Mouse (Mus musculus) gastrocnemius, adult 8-10 months (tissue): ENCODE results near the gene Adap2. TPM values are rescaled to one million over a fixed set of nuclear protein-coding genes. Genes with fewer than 3 reads are reported as not detected.
"Not testable (repeated sequence)": the region's sequence is repeated elsewhere in the genome, so short reads cannot be mapped to it uniquely, and the experiment has no call there.

Experiments
- DNase-seq, 2 experiments: peaks; one replicate each; pipeline ENCODE4 v3.0.0; 2022; ENCODE audit warnings: low spot score in 2 of 2
- total RNA-seq, 4 experiments: library from RNA; stranded (reverse); gene quantifications; 2 replicates each; pipeline ENCODE4 v1.2.4; 2022

The Adap2 gene
- total RNA-seq, 4 experiments from 2014 or later, result 1.2 to 3.9 (median 2.6) TPM

DNA sequence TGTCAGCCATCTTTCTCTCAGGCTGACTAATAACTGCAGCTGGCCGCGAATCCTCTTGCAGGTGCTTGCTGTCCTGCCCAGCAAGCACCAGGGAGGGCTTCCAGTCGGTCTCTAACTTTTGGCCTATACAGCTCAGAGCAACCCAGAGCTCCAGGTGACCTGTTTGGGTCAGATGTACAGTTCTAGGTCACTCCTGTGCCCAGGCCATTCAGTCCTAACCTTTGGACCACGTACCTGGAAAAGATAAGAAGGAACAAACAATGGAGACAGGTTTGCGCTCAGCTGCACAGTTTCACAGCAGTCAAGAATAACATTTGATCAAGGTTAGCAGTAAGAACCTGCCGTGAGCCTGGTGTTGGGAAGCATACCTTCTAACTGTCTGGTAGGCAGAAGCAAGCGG, 5.1 kb downstream of the Adap2 start:
- no peak for DNase-seq

- no peak for DNase-seq
These were observed 7.1 kb downstream of the Adap2 start for GRCm38 (mm10) chr11:80161041-80161440.

GRCm38 (mm10) chr11:80163362-80164116, 9.6 kb downstream of the Adap2 start:
- DNase-seq, result no peak

GRCm38 (mm10) chr11:80164224-80164623, 10.3 kb downstream of the Adap2 start:
- DNase-seq, result no peak

DNA sequence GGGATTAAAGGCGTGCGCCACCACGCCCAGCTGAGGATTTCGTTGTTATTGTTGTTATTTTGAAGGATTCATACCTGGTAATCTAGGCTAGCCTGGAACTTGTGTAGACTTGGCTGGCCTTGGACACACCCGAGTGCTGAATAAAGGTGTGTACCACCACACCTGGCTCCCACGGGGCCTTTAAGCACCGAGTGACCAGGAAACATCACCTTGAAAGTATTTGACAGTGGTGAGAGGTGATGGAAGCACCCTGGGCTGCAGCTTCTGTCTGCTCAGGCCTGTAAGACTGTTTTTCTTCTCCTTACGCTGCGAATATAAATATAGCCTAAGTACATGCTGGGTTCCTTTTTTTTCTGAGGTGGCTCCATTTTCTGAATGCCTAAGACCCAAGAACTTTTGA, 14.2 kb downstream of the Adap2 start:
- no peak for DNase-seq

DNA sequence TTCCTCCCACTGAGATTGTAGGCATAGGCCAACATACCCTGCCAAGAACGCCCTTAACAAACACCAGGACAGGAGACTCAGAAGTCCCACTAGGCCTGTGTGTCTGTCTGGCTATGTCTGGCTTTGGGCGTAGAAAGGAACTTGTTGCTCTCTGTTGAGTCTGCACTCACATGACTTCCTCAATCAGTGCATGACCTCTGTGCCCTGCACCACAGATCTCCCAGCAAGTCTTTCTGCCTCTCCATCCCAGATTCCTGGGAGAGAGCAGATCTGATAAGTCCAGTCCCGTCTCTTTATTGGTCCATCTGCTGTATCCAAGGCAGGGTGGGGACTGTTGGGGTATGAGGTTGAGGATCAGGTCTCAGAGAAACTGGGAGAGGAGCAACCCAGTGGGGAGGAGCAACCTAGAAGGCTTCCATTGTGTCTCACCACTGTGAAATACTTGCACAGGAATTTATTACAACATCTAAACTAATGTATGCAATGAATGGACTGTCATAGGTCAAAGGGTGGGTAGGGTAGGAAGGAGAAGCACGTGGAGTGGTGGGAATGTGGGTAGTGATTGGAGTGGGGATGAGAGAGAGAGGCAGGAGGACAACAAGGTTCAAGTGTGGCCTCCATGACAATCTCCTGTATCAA, 14.8 kb downstream of the Adap2 start:
- no peak for DNase-seq

DNA sequence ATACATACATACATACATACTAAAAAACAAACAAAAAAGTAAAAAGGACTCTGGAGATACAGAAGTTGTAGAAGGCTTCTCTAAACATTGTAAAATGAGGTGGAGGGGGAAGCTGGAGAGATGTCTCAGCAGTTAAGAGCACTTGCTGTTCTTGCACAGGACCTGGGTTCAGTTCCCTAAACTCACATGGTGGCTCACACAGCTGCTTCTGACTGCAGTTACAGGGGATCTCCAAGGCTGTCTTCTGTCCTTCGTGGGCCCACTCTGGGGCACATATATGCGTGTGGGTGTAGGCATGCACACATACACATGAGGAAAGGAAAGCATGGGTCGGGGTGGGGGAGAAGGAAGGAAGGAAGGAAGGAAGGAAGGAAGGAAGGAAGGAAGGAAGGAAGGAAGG, 15.7 kb downstream of the Adap2 start:
- no peak for DNase-seq

DNA sequence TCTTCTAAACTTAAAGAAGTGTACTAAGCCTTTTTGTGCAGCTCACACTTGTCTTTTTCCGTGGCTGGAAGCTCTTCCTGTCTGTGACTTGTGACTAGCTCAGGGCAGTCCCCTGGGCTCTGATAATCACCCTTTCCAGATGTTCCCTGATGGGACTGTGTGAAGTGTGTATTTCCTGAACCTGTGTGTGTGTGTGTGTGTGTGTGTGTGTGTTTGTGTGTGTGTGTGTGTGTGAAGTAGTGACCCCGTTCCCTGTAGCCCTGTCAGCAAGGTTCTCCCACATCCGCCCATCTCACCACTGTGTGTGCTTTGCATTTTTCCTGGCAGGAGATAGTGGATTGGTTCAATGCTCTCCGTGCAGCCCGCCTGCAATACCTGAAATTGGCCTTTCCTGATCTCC, 16.4 kb downstream of the Adap2 start:
- DNase-seq, result no peak

DNA sequence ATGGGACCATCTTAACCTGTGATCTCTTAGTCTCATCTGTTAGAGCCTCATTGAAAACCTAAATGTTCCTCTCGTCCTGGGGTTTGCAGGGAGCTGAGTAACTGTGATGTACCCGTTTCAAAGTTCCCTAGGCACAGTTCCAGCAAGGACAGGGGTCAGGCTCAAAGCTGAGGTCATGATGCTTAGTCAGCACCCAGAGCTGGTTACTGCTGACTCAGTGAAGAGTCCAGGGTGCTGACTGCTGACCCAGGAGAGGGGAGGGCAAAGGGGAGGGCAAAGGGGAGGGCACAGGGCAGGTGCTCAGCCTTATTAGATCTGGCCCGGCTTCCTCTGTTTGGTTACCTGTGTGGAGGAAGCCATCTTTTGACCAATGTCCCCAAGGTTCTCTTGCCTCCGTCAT, 18.0 kb downstream of the Adap2 start:
- no peak for DNase-seq

DNA sequence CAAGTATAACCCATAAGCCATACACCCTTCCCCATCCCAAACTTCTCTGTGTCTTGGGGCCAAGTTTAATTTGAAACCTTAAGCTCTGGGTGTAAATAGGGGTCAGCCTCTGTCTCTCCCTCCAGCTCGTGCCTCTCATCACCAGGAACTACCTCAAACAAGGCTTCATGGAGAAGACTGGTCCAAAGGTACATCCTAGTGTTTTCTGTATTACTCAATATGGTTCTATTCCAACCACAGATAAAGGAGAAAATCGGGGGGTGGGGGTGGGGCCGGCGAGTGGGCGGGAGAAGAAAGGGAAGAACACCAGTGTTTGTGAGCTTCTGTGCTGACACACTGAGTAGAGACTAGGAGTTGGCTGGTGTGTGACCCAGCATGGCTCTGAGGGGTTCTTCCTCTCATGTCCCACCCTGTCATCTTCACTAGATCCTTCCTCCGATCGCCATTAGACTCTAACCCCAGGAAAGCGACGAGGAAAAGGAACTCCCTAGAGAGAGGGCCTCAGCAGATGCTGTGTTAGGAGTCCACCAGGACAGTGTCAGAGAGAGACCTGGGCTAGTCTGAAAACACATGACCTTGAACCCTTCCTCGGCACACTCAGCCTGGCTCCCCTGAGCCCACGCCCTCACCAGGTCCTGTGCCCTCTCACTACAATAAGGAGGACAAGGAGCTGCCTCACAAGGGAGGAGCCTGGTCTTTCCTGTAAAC, 20.2 kb downstream of the Adap2 start:
- no peak for DNase-seq

GRCm38 (mm10) chr11:80176911-80177895, 23.3 kb downstream of the Adap2 start:
- no peak for DNase-seq

- DNase-seq, result no peak
These were observed 24.4 kb downstream of the Adap2 start for GRCm38 (mm10) chr11:80178316-80178715.

GRCm38 (mm10) chr11:80181021-80181749, 27.3 kb downstream of the Adap2 start:
- DNase-seq, result no peak

- DNase-seq, result not testable (repeated sequence)
These were observed 29.3 kb downstream of the Adap2 start for GRCm38 (mm10) chr11:80183054-80183704.

DNA sequence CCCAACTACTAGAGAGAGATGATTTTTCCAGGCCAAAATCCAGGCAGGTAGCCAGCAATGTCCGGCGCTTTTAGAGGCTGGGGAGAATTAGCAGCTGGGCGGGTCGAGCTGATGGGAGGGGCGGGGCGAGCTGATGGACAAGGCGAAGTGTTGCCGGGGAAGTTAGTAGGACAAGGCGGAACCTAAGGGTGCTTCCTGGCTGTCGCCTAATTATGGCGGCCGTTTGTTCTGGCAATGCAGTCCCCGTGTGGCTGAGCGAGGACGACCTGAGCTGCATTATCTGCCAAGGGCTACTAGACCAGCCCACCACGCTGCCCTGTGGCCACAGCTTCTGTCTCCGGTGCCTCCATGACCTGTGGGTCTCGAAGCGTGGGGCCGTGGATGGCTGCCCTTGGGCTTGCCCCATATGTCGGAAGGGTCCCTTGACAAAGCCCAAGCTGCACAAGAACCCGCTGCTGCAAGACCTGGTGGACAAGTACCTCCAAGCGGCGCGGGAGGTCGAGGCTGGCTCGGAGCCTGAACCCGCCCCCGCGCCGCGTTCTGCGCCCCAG, 29.9 kb downstream of the Adap2 start, which contains the start of gene Rnf135:
Gene Rnf135, plus strand, starts transcription at position 147 of the 551 bp plus-strand sequence.
- peak; percentile 90 to 91 for DNase-seq

- no peak for DNase-seq
These were observed 30.7 kb downstream of the Adap2 start for GRCm38 (mm10) chr11:80184531-80185071.

- DNase-seq, result not testable (repeated sequence)
These were observed 31.6 kb downstream of the Adap2 start for GRCm38 (mm10) chr11:80185441-80185976.

DNA sequence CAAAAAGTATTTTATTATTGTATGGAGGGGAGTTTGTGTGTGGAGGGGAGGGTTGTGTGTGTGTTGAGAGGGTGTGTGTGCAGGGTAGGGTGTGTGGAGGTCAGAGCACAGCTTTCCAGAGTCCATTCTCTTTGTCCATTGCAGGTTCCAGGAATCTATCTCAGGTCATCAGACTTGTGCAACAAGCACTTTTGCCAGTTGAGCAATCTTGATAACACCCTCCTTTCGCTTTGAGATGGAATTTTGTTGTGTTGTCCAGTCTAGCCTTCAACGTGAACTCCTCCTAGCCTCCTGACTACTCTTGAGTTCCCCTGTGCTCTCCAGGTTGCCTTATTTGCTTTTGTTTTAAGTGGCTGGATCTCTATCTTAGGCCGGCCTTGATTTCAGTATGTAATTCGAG, 36.4 kb downstream of the Adap2 start:
- DNase-seq, result no peak

- no peak for DNase-seq
These were observed 39.9 kb downstream of the Adap2 start for GRCm38 (mm10) chr11:80193827-80194226.
